Mouse (Mus musculus) ES-E14 (cell line): Measurements from ENCODE around the gene Iqgap1. TPM values are rescaled to one million over a fixed set of nuclear protein-coding genes. Genes with fewer than 3 reads are reported as not detected.

Experiments
- DNase-seq: peaks from one replicate; pipeline ENCODE4 v3.0.0-alpha.2; 2013; ENCODE audit warnings: low read depth, low spot score
- H3K27ac ChIP-seq: 2 replicates; pipeline ENCODE4 v1.5.1; 2012; ENCODE audit warnings: low read depth, mild to moderate bottlenecking, low read length, moderate library complexity, mixed read lengths; ENCODE audit not compliant: poor library complexity, insufficient read depth, severe bottlenecking
- H3K36me3 ChIP-seq: 2 replicates; pipeline ENCODE4 v1.6.1; 2012; ENCODE audit warnings: mild to moderate bottlenecking, low read length, moderate library complexity, mixed read lengths; ENCODE audit not compliant: control insufficient read depth, poor library complexity, insufficient read depth, severe bottlenecking
- H3K4me1 ChIP-seq, 2 experiments: fragments of 150-350 bp in 1 of 2; sonication (generic) in 1 of 2; 2 replicates each; pipeline ENCODE4 v1.6.1; 2012; ENCODE audit warnings: low read length in 2 of 2, mild to moderate bottlenecking in 1 of 2, mixed read lengths in 1 of 2; ENCODE audit not compliant: control insufficient read depth in 2 of 2, insufficient read depth in 2 of 2, poor library complexity in 1 of 2
- H3K4me3 ChIP-seq, 2 experiments: fragments of 150-350 bp in 1 of 2; sonication (generic) in 1 of 2; 2 replicates each; pipeline ENCODE4 v1.5.1; 2012; ENCODE audit warnings: low read length in 2 of 2, low read depth in 1 of 2, mild to moderate bottlenecking in 1 of 2, mixed read lengths in 1 of 2; ENCODE audit not compliant: insufficient read depth in 1 of 2, poor library complexity in 1 of 2, severe bottlenecking in 1 of 2
- H3K9ac ChIP-seq: 2 replicates; pipeline ENCODE4 v1.6.1; 2012; ENCODE audit warnings: low read depth, mild to moderate bottlenecking, low read length, mixed read lengths; ENCODE audit not compliant: poor library complexity, insufficient read depth, severe bottlenecking
- H3K9me3 ChIP-seq: fragments of 150-350 bp; sonication (generic); 2 replicates; pipeline ENCODE4 v1.6.1; 2012; ENCODE audit warnings: low read depth, mild to moderate bottlenecking, low read length; ENCODE audit not compliant: control insufficient read depth, insufficient read depth
- CHD2 ChIP-seq: IDR thresholded peaks from 2 replicates; pipeline ENCODE4 v1.6.1; 2014; ENCODE audit warnings: mild to moderate bottlenecking, low read depth, low read length, inconsistent platforms
- HCFC1 ChIP-seq: IDR thresholded peaks from 2 replicates; pipeline ENCODE4 v1.6.1; 2012; ENCODE audit warnings: low read length, inconsistent platforms, borderline replicate concordance; ENCODE audit not compliant: insufficient read depth
- MAFK ChIP-seq: IDR thresholded peaks from 2 replicates; pipeline ENCODE4 v1.6.1; 2014; ENCODE audit warnings: mild to moderate bottlenecking, low read depth, low read length, inconsistent platforms; ENCODE audit not compliant: insufficient read depth
- ZC3H11A ChIP-seq: IDR thresholded peaks from 2 replicates; pipeline ENCODE4 v1.6.1; 2012; ENCODE audit warnings: low read depth, mild to moderate bottlenecking, inconsistent platforms, low read length, borderline replicate concordance
- ZNF384 ChIP-seq: IDR thresholded peaks from 2 replicates; pipeline ENCODE4 v1.6.1; 2012; ENCODE audit warnings: low read depth, low read length, inconsistent platforms
- in situ Hi-C, 2 experiments: fragments of 600-800 bp; cut with MboI; formaldehyde crosslinking; loops; one replicate each; pipeline ENCODE4 v1.15.1; 2025; ENCODE audit warnings: low sequenced_read_pairs in 2 of 2, inconsistent platforms in 1 of 2; ENCODE audit not compliant: unreplicated experiment in 2 of 2
- total RNA-seq: library from RNA; depleted of rRNA; stranded (reverse); fragments of 300-350 nt; gene quantifications from 2 replicates; pipeline ENCODE4 v1.2.3, GENCODE M21; 2012

The Iqgap1 gene
- total RNA-seq, 1 experiment = 135 TPM

DNA sequence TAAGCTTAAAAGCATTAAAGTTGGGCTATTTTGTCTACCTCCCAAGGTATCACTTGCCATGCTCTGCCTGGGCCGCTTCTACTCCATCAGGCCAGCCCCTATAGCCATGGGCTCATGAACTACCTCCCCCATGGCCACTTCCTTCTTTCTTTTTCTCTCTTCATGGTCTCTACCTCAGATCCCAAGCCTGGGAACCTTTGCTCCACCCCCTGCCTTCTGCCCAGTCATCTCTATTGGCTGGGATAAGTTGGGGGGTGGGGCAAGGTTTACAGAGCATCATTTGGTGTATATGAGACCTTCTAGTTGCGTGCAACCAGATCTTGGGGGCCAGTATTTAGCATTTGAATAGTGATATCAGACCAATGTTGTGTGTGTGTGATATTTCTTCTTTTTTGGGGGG is 36.7 kb upstream of the Iqgap1 start:
- DNase-seq = no peak
- Histone ChIP-seq H3K9me3 (no peaks in the 10 kb centered on the region), H3K4me1 (peaks cover 0 to 6% of the 10 kb centered on the region in 2 experiments; a peak in 1 of 4 replicates), H3K36me3 (no peaks in the 10 kb centered on the region), H3K4me3 (no peak overlapping the region), H3K9ac (no peak overlapping the region), H3K27ac (no peak overlapping the region)
- in situ Hi-C loops = no loop called here
- TF ChIP-seq HCFC1 (no peak), MAFK (no peak), ZNF384 (no peak), CHD2 (no peak), ZC3H11A (no peak)

GRCm38 (mm10) chr7:80860729-80861274 is 35.0 kb upstream of the Iqgap1 start, which contains the start of gene Zscan2:
Gene Zscan2, plus strand, starts transcription at chr7:80860920.
- H3K4me3 ChIP-seq = peak within 1 kb of the TSS; percentile 91 to 96
- H3K9ac ChIP-seq = peak within 1 kb of the TSS; percentile 61
- no peak within 1 kb of the TSS for H3K27ac ChIP-seq
- no peak for TF ChIP-seq MAFK
- peak; percentile 92 for TF ChIP-seq HCFC1
- TF ChIP-seq CHD2 = 0 out of 2 replicates have a peak, but pooled peaks have one; percentile 53
- no peak for TF ChIP-seq ZNF384
- no peak for TF ChIP-seq ZC3H11A
- peak; percentile 93 for DNase-seq
- in situ Hi-C loops = no loop called here
- no peaks in the 10 kb centered on the region for H3K36me3 ChIP-seq
- H3K9me3 ChIP-seq = no peaks in the 10 kb centered on the region
- peaks cover 0 to 6% of the 10 kb centered on the region in 2 experiments; a peak in 1 of 4 replicates for H3K4me1 ChIP-seq

DNA sequence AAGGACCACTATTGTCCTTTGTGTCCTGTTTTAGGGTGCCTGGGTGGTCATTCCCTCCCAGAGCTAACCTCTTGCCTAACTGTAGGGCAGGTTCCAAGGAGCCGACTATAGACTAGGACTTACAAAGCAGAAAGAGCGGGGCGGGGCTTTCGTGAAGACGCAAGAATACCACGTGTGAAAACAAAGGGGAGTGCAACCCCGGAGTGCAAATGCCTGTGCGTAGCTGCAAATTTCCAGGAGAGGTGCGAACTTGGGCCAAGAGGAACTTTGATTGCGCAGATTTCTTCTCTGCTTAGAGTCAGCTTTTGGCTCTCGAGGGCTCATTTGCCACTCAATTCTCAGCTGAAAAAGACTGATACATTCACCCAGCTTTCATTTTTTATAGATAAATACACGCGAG is 34.5 kb upstream of the Iqgap1 start:
- H3K4me1 ChIP-seq = peaks cover 0 to 6% of the 10 kb centered on the region in 2 experiments; a peak in 1 of 4 replicates
- in situ Hi-C loops = no loop called here
- H3K36me3 ChIP-seq = no peaks in the 10 kb centered on the region
- H3K9ac ChIP-seq = no peak overlapping the region; the same call in 1 of the 2 replicates
- no peak for TF ChIP-seq ZC3H11A
- no peak for TF ChIP-seq HCFC1
- no peak for TF ChIP-seq CHD2
- no peak for TF ChIP-seq ZNF384
- TF ChIP-seq MAFK = no peak
- peak; percentile 47 for DNase-seq
- no peaks in the 10 kb centered on the region for H3K9me3 ChIP-seq
- H3K27ac ChIP-seq = no peak overlapping the region
- H3K4me3 ChIP-seq = peak overlapping the region; percentile 50 to 91; a peak in 3 of 4 replicates

DNA sequence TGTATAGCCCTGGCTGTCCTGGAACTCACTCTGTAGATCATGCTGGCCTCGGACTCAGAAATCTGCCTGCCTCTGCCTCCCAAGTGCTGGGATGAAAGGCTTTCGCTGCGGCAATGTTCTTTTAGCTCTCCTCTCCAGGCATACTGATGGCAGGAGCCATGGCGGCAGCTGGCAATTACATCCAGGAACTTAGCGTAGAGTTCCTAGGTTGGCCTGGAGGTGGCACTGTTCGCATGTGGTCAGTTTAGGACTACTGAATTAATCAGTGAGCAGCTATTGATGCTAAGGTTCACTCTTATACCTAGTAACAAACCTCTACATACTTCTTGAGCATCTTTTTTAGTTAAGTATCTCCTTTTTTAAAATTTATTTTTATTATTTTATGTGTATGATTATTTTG is 31.4 kb upstream of the Iqgap1 start:
- no peak for DNase-seq
- Histone ChIP-seq H3K4me3 (no peak overlapping the region), H3K27ac (no peak overlapping the region), H3K9ac (peak overlapping the region; percentile 38; the same call in 1 of the 2 replicates), H3K36me3 (no peaks in the 10 kb centered on the region), H3K4me1 (peaks cover 0 to 2% of the 10 kb centered on the region in 2 experiments; a peak in 1 of 4 replicates), H3K9me3 (no peaks in the 10 kb centered on the region)
- in situ Hi-C loops = loop anchor here in 1 of 2 experiments (10.0 kb wide), 1 partner anchor 122 kb away; no protein-coding TSS in a partner anchor
- TF ChIP-seq CHD2 (no peak), ZNF384 (peak; percentile 65; the same call in 1 of the 2 replicates), MAFK (no peak), ZC3H11A (0 out of 2 replicates have a peak, but pooled peaks have one; percentile 7), HCFC1 (no peak)
